Mouse (Mus musculus) olfactory bulb, adult 2 months (tissue): Measurements from ENCODE around the gene Gm49368. TPM values are rescaled to one million over a fixed set of nuclear protein-coding genes. Genes with fewer than 3 reads are reported as not detected.
"Not testable (repeated sequence)": the region's sequence is repeated elsewhere in the genome, so short reads cannot be mapped to it uniquely, and the experiment has no call there.

ENCODE experiments used
- H3K27ac ChIP-seq: fragments of 200-500 bp; 2 replicates; pipeline ENCODE4 v1.5.1; 2012; ENCODE audit warnings: low read depth, low read length; ENCODE audit not compliant: insufficient read depth
- H3K4me1 ChIP-seq: fragments of 200-500 bp; 2 replicates; pipeline ENCODE4 v1.6.1; 2012; ENCODE audit warnings: low read length; ENCODE audit not compliant: control insufficient read depth, insufficient read depth
- H3K4me3 ChIP-seq: fragments of 200-500 bp; 2 replicates; pipeline ENCODE4 v1.5.1; 2012; ENCODE audit warnings: mild to moderate bottlenecking, low read depth, low read length, moderate library complexity; ENCODE audit not compliant: insufficient read depth
- CTCF ChIP-seq: fragments of 200-500 bp; IDR thresholded peaks from 2 replicates; pipeline ENCODE4 v1.5.1; 2012; ENCODE audit warnings: low read depth, mild to moderate bottlenecking, low read length, moderate library complexity; ENCODE audit not compliant: insufficient read depth
- POLR2A ChIP-seq: fragments of 200-500 bp; IDR thresholded peaks from 2 replicates; pipeline ENCODE4 v1.6.1; 2012; ENCODE audit warnings: mild to moderate bottlenecking, low read depth, low read length, moderate library complexity; ENCODE audit not compliant: insufficient read depth
- WGBS: fragments of 180-500 bp; shearing (Covaris S2); methylation state at CpG from one replicate; pipeline ENCODE4 v1.1.7; 2018; 5-methylcytosine and 5-hydroxymethylcytosine counted together
- polyA plus RNA-seq: library from polyadenylated mRNA; stranded (reverse); fragments of >200 nt; gene quantifications from 2 replicates; pipeline ENCODE4 v1.2.4, GENCODE M21; 2012; ENCODE audit warnings: low replicate concordance; ENCODE audit not compliant: missing spikeins, insufficient read depth, insufficient read length

The Gm49368 gene
- not detected in 2 replicates for polyA plus RNA-seq

DNA sequence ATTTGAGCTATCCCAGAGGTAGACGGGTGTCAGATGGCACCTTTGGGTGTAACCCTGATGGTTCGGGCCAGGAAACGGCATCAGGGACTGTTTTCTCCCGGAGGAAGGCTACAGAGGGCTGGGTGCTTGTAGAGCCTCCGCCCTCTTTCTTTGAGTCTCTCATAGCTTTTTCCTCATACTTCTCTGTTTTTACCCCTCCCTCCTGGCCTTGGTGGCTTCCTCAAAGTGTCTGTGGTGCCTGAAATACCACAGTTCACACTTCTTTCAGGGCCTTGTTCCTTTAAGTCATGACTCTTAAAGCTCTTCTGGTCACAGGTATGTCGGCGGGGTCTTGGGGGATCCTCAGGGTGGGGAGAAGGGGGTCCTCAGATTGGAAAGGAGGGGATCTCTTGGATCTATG is at the start of gene Gm49368, which contains the start of gene Itgam:
TSS of gene Gm49368 (plus strand) at position 228 of the 400 bp plus-strand sequence.
TSS of gene Itgam (plus strand) at position 185 of the 400 bp plus-strand sequence.
- no peak within 1 kb of the TSS for H3K4me3 ChIP-seq
- no peak for TF ChIP-seq CTCF
- TF ChIP-seq POLR2A, result no peak
- WGBS, result 93% methylated on average over 7 of the region's 7 CpGs
- no peak within 1 kb of the TSS for H3K27ac ChIP-seq
- no peaks in the 10 kb centered on the region for H3K4me1 ChIP-seq

DNA sequence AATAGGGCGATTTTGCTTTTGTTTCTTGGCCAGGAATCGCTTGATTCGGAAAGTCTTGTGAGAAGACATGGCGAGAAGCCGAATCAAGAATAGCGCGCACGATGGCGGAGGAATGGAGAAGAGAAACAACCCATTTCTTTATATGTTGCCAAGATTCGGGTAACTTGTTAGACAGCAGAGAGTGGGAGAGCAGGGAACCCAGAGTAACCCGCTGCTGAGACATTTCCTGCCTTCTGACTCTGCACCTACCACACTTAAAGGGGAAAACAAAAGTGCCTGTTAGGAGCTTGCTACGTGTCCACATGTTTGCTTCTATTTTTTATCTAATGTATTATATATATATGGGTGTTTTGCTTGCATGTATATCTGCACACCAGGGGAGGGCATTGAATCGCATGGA is 49.4 kb upstream of the Gm49368 start:
- H3K4me1 ChIP-seq, result no peaks in the 10 kb centered on the region
- TF ChIP-seq CTCF (no peak), POLR2A (no peak)
- 88% methylated on average over 13 of the region's 13 CpGs for WGBS
- H3K27ac ChIP-seq, result no peak overlapping the region
- H3K4me3 ChIP-seq, result no peak overlapping the region

DNA sequence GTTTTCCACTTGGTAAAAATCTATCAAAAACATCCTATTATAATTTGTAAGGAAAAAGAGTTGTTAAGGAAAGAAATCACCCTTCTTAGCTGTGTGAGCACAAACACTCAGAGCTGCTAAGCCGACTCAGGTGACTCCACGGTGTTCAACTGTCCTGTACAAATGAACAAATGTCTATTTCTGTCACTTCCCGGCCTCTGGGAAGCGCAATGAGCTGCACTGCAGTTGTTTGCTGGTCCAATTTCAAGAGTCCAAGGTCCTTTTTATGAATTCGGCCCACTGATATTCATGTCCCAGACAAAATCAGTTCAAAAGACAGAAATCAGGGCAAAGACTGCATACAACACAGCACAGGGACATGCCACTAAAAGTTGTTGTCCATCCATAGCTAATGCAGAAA is 46.3 kb upstream of the Gm49368 start:
- not testable (repeated sequence) for H3K4me3 ChIP-seq, H3K4me1 ChIP-seq
- 85% methylated on average over 5 of the region's 5 CpGs for WGBS

DNA sequence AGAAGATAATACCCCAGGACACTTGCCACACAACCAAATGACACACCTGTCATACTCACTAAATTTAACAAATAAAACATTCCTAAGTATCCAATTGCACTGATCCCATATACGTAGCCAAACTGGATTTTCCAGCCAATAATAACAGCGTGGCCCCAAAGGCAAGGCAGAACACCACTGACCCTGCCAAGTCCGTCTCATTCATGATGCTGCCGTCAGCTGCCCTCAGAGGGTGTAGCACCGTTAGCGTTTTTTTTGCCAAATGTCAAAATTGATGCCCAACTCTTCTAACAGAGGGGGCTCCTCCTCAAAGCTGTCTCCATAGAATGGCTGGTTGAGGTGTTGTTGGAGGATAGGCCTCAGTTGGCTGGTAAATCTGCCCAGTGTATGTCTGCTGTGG is 45.8 kb upstream of the Gm49368 start:
- Histone ChIP-seq H3K27ac (no peak overlapping the region), H3K4me1 (no peaks in the 10 kb centered on the region), H3K4me3 (no peak overlapping the region)
- TF ChIP-seq POLR2A (no peak), CTCF (no peak)
- WGBS, result 80% methylated on average over 6 of the region's 6 CpGs

More for the DNA sequence above, 46.3 kb upstream of the Gm49368 start:
- H3K27ac ChIP-seq, result not testable (repeated sequence)

DNA sequence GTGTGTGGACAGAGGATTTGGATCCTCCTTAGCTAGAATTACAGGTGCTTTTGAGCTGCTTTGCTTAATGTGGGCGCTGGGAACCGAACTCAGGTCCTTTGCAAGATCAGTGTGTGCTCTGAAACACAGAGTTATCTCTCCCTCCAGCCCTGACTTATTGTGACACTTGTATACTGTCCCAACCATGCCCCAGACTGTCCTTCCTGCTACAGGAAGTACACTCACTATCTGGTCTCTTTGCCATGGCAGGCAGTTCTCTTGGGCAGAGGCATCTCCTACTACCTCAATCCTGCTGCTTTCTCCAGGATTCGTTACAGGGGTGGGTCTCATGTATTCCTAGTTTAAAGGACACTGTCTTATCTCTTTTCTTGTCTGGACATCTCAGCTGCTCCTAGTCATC is 44.2 kb upstream of the Gm49368 start:
- Histone ChIP-seq H3K4me1 (no peaks in the 10 kb centered on the region), H3K4me3 (no peak overlapping the region), H3K27ac (no peak overlapping the region)
- 92% methylated on average over 3 of the region's 3 CpGs for WGBS
- no peak for TF ChIP-seq CTCF
- no peak for TF ChIP-seq POLR2A

DNA sequence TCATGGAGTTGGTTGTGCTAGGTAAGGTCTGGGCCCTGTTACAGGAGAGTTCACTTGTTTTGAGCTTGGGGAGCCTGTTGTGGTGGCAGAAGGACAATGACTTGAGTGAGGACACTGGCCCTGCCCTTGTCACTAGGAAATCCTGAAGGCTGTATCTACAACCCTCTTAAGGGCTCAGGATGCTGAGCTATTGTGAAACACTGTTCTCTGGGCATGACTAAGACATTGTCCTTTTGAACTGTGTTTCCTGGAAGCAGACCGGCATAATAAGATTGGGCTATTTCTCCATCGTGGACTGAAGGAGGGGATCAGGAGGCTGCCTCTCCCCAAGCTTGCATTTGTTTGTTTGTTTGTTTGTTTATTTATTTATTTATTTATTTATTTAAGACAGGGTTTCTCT is 43.3 kb upstream of the Gm49368 start:
- H3K4me1 ChIP-seq, result no peaks in the 10 kb centered on the region
- TF ChIP-seq POLR2A (no peak), CTCF (no peak)
- 78% methylated on average over 2 of the region's 2 CpGs for WGBS
- no peak overlapping the region for H3K4me3 ChIP-seq
- H3K27ac ChIP-seq, result no peak overlapping the region

DNA sequence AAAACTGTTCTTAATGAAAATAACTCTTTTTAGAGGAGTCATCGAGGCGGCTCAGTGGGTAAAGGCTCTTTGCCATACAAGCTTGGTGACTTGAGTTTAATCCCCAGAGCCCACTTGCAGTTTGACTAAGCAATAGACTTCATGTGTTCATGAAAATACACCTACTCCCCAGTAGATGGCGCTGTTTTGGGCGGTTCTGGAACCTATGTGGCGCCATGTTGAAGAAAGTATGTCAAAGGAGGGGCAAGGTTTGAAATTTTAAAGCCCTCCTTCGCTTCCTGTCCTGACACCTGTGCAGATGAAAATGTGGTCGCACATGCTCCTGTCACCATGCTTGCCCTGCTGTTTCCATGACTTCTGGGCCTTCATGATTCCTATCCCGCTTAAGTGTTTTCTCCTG is 39.5 kb upstream of the Gm49368 start:
- no peak overlapping the region for H3K27ac ChIP-seq
- H3K4me3 ChIP-seq, result no peak overlapping the region
- WGBS, result 69% methylated on average over 8 of the region's 8 CpGs
- TF ChIP-seq POLR2A, result no peak
- TF ChIP-seq CTCF, result no peak
- no peaks in the 10 kb centered on the region for H3K4me1 ChIP-seq

DNA sequence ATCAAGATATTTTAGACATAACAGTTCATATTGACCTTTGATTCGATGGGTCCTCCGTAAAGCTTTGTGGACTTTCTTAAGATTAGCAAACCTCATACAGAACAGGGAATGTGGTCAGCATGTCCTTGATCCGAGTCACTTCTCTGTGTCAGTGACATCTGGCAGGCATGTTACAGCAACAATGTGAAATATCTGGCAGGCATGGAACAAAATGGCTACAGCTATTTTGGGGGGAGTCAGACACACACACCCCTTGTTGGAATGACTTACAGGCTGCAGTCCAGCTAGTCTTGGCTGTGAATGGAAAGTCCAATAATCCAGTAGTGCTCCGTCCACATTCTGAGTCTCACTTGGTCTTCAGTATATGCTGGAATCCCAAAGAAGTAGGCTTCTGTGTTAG is 38.9 kb upstream of the Gm49368 start:
- WGBS, result 90% methylated on average over 4 of the region's 4 CpGs
- no peak for TF ChIP-seq CTCF
- no peak for TF ChIP-seq POLR2A
- no peak overlapping the region for H3K4me3 ChIP-seq

DNA sequence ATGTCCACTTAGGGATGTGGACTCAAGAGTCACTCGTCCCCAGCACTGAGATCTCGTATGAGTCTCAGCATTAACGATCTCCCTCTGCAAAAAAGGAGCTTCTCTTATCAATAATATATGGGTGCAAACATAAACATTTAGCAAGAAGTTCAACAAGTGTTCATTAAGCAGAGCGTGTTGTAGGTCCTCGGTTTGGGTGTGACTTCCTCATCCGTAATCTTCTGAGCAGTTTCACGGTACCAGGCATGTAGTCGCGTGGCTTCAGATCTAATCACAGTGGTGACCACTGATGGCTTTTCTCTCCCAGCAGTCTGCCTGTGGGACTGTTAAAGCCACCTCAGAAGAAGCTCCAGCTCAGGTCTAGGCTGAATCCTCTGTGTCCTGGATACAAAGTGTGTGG is 38.1 kb upstream of the Gm49368 start:
- H3K4me3 ChIP-seq, result no peak overlapping the region
- H3K4me1 ChIP-seq, result no peaks in the 10 kb centered on the region
- TF ChIP-seq POLR2A, result no peak
- TF ChIP-seq CTCF, result no peak
- WGBS, result 96% methylated on average over 9 of the region's 9 CpGs
- no peak overlapping the region for H3K27ac ChIP-seq

More for the DNA sequence above, 38.9 kb upstream of the Gm49368 start:
- Histone ChIP-seq H3K4me1 (no peaks in the 10 kb centered on the region), H3K27ac (no peak overlapping the region)

DNA sequence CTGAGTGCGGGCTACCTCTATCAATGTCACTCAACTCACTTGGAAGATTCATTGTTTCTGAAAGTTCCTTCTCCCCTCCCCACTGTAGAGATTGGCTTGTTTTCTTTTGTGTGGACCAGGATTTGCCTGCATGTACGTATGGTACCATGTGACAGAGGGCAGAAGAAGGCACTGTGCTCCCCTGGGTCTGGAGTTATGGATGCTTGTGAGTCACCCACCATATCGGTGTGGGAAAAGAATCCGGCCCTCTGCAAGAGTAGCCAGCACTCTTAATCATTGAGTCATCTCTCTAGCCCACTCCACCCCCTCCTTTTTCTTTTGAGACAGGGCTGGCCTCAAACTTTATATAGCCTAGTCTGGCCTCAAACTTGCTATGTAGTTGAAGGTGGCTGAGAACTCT is 37.6 kb upstream of the Gm49368 start:
- H3K27ac ChIP-seq, result no peak overlapping the region
- WGBS, result 82% methylated on average over 4 of the region's 4 CpGs
- no peak overlapping the region for H3K4me3 ChIP-seq
- TF ChIP-seq CTCF (no peak), POLR2A (no peak)
- H3K4me1 ChIP-seq, result no peaks in the 10 kb centered on the region
